Comparison of ENCODE assay signal across 19 mouse cellular contexts in genomic region chr11:49543149-49543548, GRCm38 (mm10). TPM values are rescaled to one million over a fixed set of nuclear protein-coding genes. Genes with fewer than 3 reads are reported as not detected.
"Had no signal": no experiment of that assay in that cellular context is flagged by ENCODE, and none has a peak within 500 bp of the region (broad histone marks: within the 10 kb centered on the region; RNA-seq: fewer than 3 reads in every experiment).

Gene Olfr1381 (plus strand): TSS chr11:49543449.

RNA-seq across cellular contexts. Expression of gene Olfr1381, which starts in this region (rescaled TPM):
- polyA plus RNA-seq: cortical plate, adult 2 months; embryonic facial prominence, embryonic 10.5 days; embryonic facial prominence, embryonic 11.5 days; embryonic facial prominence, embryonic 12.5 days; embryonic facial prominence, embryonic 13.5 days; embryonic facial prominence, embryonic 14.5 days; embryonic facial prominence, embryonic 15.5 days; erythroblast, embryonic 14.5 days; forebrain, embryonic 10.5 days; forebrain, embryonic 11.5 days; forebrain, embryonic 12.5 days; forebrain, embryonic 13.5 days; forebrain, embryonic 14.5 days; forebrain, embryonic 15.5 days; forebrain, embryonic 16.5 days; forebrain, postnatal 0 days; gonadal fat pad, adult 2 months; heart, adult 2 months; heart, embryonic 10.5 days had no signal
